Mouse (Mus musculus) hindbrain, postnatal 0 days (tissue): ENCODE data around the gene Prmt8. TPM values are rescaled to one million over a fixed set of nuclear protein-coding genes. Genes with fewer than 3 reads are reported as not detected.

ENCODE experiments used
- ATAC-seq: fragments of 200-750 bp; cut with Nextera tagmentation; 2 replicates; pipeline ENCODE4 v1.8.0; 2017; ENCODE audit warnings: mild to moderate bottlenecking, moderate TSS enrichment, moderate library complexity
- DNase-seq: peaks from one replicate; pipeline ENCODE4 v3.0.0-alpha.2; 2015; ENCODE audit warnings: low spot score
- H3K27ac ChIP-seq: fragments of 300-500 bp; sonication (generic); 2 replicates; pipeline ENCODE4 v1.5.1; 2014; ENCODE audit warnings: mild to moderate bottlenecking
- H3K27me3 ChIP-seq: fragments of 300-500 bp; sonication (generic); 2 replicates; pipeline ENCODE4 v1.6.1; 2014; ENCODE audit warnings: low read length, mixed read lengths; ENCODE audit not compliant: insufficient read depth
- H3K36me3 ChIP-seq: fragments of 300-500 bp; sonication (generic); 2 replicates; pipeline ENCODE4 v1.6.1; 2014; ENCODE audit warnings: low read length, mixed read lengths; ENCODE audit not compliant: insufficient read depth
- H3K4me1 ChIP-seq: fragments of 300-500 bp; sonication (generic); 2 replicates; pipeline ENCODE4 v1.6.1; 2014; ENCODE audit warnings: antibody characterized with exemption, low read length, mixed read lengths; ENCODE audit not compliant: insufficient read depth
- H3K4me2 ChIP-seq: fragments of 300-500 bp; sonication (generic); 2 replicates; pipeline ENCODE4 v1.6.1; 2014; ENCODE audit warnings: low read depth, mild to moderate bottlenecking, low read length, moderate library complexity, mixed read lengths
- H3K4me3 ChIP-seq: fragments of 300-500 bp; sonication (generic); 2 replicates; pipeline ENCODE4 v1.5.1; 2014; ENCODE audit warnings: low read length
- H3K9ac ChIP-seq: fragments of 300-500 bp; sonication (generic); replicated peaks from 2 replicates; pipeline ENCODE4 v1.6.1; 2014; ENCODE audit warnings: mild to moderate bottlenecking, low read length, moderate library complexity, mixed read lengths
- H3K9me3 ChIP-seq: fragments of 300-500 bp; sonication (generic); 2 replicates; pipeline ENCODE4 v1.6.1; 2016; ENCODE audit warnings: low read length, mixed read lengths
- CTCF ChIP-seq: IDR thresholded peaks from 2 replicates; pipeline ENCODE4 v1.5.1; 2016; ENCODE audit warnings: antibody characterized with exemption, control low read depth, low read depth
- WGBS: fragments of 180-500 bp; shearing (Covaris S2); extraction: QIAGEN DNeasy Blood & Tissue Kit; methylation state at CpG from one replicate; pipeline ENCODE4 v1.1.7; 2014; 5-methylcytosine and 5-hydroxymethylcytosine counted together
- polyA plus RNA-seq: library from polyadenylated mRNA; unstranded; fragments of >200 nt; fragmentation: Nextera tagmentation; extraction: Ambion mirVana; gene quantifications from 2 replicates; pipeline ENCODE4 v1.2.1, GENCODE M21; 2015
- total RNA-seq: library from RNA; depleted of rRNA; stranded (reverse); fragments of >200 nt; gene quantifications from 2 replicates; pipeline ENCODE4 v1.2.3, GENCODE M21; 2014

Prmt8 gene
- total and polyA plus RNA-seq, 2 experiments from 2014 or later = 28.7 to 35.5 TPM

- ATAC-seq (no peak), DNase-seq (no peak)
- TF ChIP-seq CTCF = no peak
- Histone ChIP-seq H3K9me3 (no peaks in the 10 kb centered on the region), H3K4me2 (no peak overlapping the region), H3K4me3 (no peak overlapping the region), H3K27ac (no peak overlapping the region), H3K36me3 (no peaks in the 10 kb centered on the region; the same call in 1 of the 2 replicates), H3K27me3 (no peaks in the 10 kb centered on the region), H3K9ac (no peak overlapping the region), H3K4me1 (no peaks in the 10 kb centered on the region)
- WGBS = 59% methylated on average over 7 of the region's 7 CpGs
Observed at GRCm38 (mm10) chr6:127692298-127692697, 77.0 kb downstream of the Prmt8 start.

DNA sequence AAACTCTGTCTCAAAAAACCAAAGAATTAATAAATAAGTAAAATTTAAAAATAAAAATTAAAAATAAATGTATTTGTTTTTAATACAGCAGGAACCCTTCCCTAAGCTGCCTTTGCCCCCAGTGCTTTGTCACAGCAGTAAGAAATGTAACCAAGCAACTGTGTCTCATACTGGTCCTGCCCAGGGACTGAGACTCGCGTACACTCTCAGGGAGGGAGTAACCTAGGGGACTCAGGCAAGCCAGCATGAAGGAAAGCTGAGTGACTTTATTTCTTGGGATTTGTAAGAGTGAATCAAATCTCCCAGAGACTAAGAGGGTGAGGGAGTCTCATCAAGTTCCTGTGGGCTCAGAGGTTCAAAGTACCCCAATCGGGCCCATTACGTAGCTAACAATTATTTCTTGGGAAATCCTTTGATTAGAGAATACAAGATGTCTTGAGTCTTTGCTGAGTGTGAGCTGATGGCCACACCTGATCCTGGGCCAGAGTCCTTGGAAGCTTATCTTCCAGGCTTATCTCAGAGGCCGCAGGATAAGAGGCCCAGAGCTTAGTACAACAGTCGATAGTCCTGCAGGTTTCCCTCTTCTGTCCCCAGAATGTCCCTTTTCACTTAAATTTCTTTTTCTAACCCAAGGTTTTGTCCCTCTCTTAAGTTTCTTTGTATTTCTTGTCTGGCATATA lies 82.0 kb downstream of the Prmt8 start:
- TF ChIP-seq CTCF = no peak
- 84% methylated on average over 6 of the region's 6 CpGs for WGBS
- H3K9me3 ChIP-seq = no peaks in the 10 kb centered on the region
- H3K9ac ChIP-seq = no peak overlapping the region
- ATAC-seq (no peak), DNase-seq (no peak)
- H3K4me1 ChIP-seq = peaks cover 3% of the 10 kb centered on the region; the same call in 1 of the 2 replicates
- no peak overlapping the region for H3K27ac ChIP-seq
- H3K4me2 ChIP-seq = no peak overlapping the region
- no peaks in the 10 kb centered on the region for H3K36me3 ChIP-seq
- no peaks in the 10 kb centered on the region for H3K27me3 ChIP-seq
- no peak overlapping the region for H3K4me3 ChIP-seq

DNA sequence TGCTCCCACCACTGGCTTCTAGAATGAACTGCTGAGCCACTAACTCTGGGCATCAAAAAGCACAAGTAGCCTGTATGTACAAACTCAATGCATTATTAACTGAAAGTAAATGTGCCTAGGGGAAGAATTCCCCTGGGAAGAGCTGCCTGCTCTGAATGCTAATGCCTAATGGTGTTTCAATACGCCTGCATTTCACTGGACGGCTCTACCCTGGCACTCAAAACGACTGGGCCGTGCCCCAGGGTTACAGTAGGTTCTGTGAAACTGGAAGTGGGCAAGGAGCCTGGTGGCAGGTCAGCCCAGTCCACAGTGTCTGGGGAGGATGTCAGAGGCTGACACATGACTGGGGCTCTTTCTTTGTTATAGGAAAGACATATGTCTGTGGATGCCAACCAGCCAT lies 84.3 kb downstream of the Prmt8 start:
- no peaks in the 10 kb centered on the region for H3K36me3 ChIP-seq
- H3K4me2 ChIP-seq = no peak overlapping the region
- no peaks in the 10 kb centered on the region for H3K27me3 ChIP-seq
- peaks cover 3% of the 10 kb centered on the region; the same call in 1 of the 2 replicates for H3K4me1 ChIP-seq
- ATAC-seq = peak; percentile 83
- peak; percentile 80 for DNase-seq
- WGBS = 15% methylated on average over 4 of the region's 4 CpGs
- H3K9ac ChIP-seq = no peak overlapping the region
- peak overlapping the region; percentile 7; the same call in 1 of the 2 replicates for H3K27ac ChIP-seq
- H3K4me3 ChIP-seq = no peak overlapping the region
- TF ChIP-seq CTCF = no peak
- no peaks in the 10 kb centered on the region for H3K9me3 ChIP-seq

GRCm38 (mm10) chr6:127683561-127683960 lies 85.7 kb downstream of the Prmt8 start:
- H3K36me3 ChIP-seq = no peaks in the 10 kb centered on the region
- H3K27ac ChIP-seq = no peak overlapping the region
- H3K4me3 ChIP-seq = no peak overlapping the region
- H3K4me1 ChIP-seq = peaks cover 5% of the 10 kb centered on the region; the same call in 1 of the 2 replicates
- no peak for TF ChIP-seq CTCF
- WGBS = 47% methylated on average over 8 of the region's 8 CpGs
- H3K9me3 ChIP-seq = no peaks in the 10 kb centered on the region
- no peak overlapping the region for H3K4me2 ChIP-seq
- H3K27me3 ChIP-seq = no peaks in the 10 kb centered on the region
- ATAC-seq (0 out of 2 replicates have a peak, but pooled peaks have one; percentile 15), DNase-seq (peak; percentile 39)
- H3K9ac ChIP-seq = no peak overlapping the region

GRCm38 (mm10) chr6:127680784-127681183 lies 88.5 kb downstream of the Prmt8 start:
- no peak for TF ChIP-seq CTCF
- DNase-seq = no peak
- H3K27ac ChIP-seq = no peak overlapping the region
- no peaks in the 10 kb centered on the region for H3K9me3 ChIP-seq
- H3K9ac ChIP-seq = no peak overlapping the region
- no peak overlapping the region for H3K4me3 ChIP-seq
- peaks cover 11% of the 10 kb centered on the region for H3K4me1 ChIP-seq
- H3K4me2 ChIP-seq = no peak overlapping the region
- 96% methylated on average over 7 of the region's 7 CpGs for WGBS
- no peaks in the 10 kb centered on the region for H3K36me3 ChIP-seq
- H3K27me3 ChIP-seq = no peaks in the 10 kb centered on the region
- no peak for ATAC-seq

GRCm38 (mm10) chr6:127678998-127679397 lies 90.3 kb downstream of the Prmt8 start:
- no peak for DNase-seq
- Histone ChIP-seq H3K36me3 (no peaks in the 10 kb centered on the region), H3K9me3 (no peaks in the 10 kb centered on the region), H3K4me1 (peaks cover 11% of the 10 kb centered on the region; the same call in 1 of the 2 replicates), H3K4me3 (no peak overlapping the region), H3K9ac (no peak overlapping the region), H3K4me2 (no peak overlapping the region), H3K27me3 (no peaks in the 10 kb centered on the region), H3K27ac (no peak overlapping the region)
- ATAC-seq = no peak
- 70% methylated on average over 3 of the region's 3 CpGs for WGBS
- no peak for TF ChIP-seq CTCF

- H3K9ac ChIP-seq = no peak overlapping the region
- H3K4me2 ChIP-seq = no peak overlapping the region
- DNase-seq = peak; percentile 47
- H3K27ac ChIP-seq = no peak overlapping the region
- H3K36me3 ChIP-seq = no peaks in the 10 kb centered on the region
- no peaks in the 10 kb centered on the region for H3K27me3 ChIP-seq
- H3K4me1 ChIP-seq = peaks cover 11% of the 10 kb centered on the region; the same call in 1 of the 2 replicates
- no peak for TF ChIP-seq CTCF
- ATAC-seq = no peak
- whole genome bisulfite sequencing = 57% methylated on average over 9 of the region's 9 CpGs
- no peaks in the 10 kb centered on the region for H3K9me3 ChIP-seq
- no peak overlapping the region for H3K4me3 ChIP-seq
Observed at GRCm38 (mm10) chr6:127678320-127678719, 91.0 kb downstream of the Prmt8 start.
